Mouse (Mus musculus): ENCODE measurements at regions not wholly inside any gene's neighbourhood (a gene's known extent, or its start where the extent isn't known, plus 50 kb on each side); places are given as distances from the start of the nearest gene placed in this dataset.

- H3K27ac ChIP-seq (ENCODE audit: insufficient read depth, low read depth, low read length), result no peak overlapping the region
- 56% methylated on average over 4 of the region's 4 CpGs for WGBS
- no peak for TF ChIP-seq CTCF (IDR thresholded peaks at IDR 0.05; ENCODE audit: insufficient read depth, low read depth, low read length)
- no peak for TF ChIP-seq POLR2A (IDR thresholded peaks at IDR 0.05; ENCODE audit: insufficient read depth, low read depth, low read length)
- H3K4me3 ChIP-seq (ENCODE audit: insufficient read depth, low read depth, low read length), result no peak overlapping the region
- no peaks in the 10 kb centered on the region for H3K4me1 ChIP-seq (ENCODE audit: control insufficient read depth, insufficient read depth, low read length)
These were observed 56.5 kb downstream of the Tmsb4x start for GRCm38 (mm10) chrX:167152611-167153010.

- TF ChIP-seq POLR2A (IDR thresholded peaks at IDR 0.05; ENCODE audit: insufficient read depth, low read depth, low read length), result no peak
- TF ChIP-seq CTCF (IDR thresholded peaks at IDR 0.05; ENCODE audit: insufficient read depth, low read depth, low read length), result no peak
- Histone ChIP-seq H3K4me3 (ENCODE audit: insufficient read depth, low read depth, low read length) (no peak overlapping the region), H3K4me1 (ENCODE audit: control insufficient read depth, insufficient read depth, low read length) (no peaks in the 10 kb centered on the region), H3K27ac (ENCODE audit: insufficient read depth, low read depth, low read length) (no peak overlapping the region)
- WGBS, result 64% methylated on average over 3 of the region's 3 CpGs
These were observed 57.8 kb downstream of the Tmsb4x start for GRCm38 (mm10) chrX:167151341-167151740.

GRCm38 (mm10) chrX:167149400-167149799, 59.7 kb downstream of the Tmsb4x start:
- no peak overlapping the region for H3K4me3 ChIP-seq (ENCODE audit: insufficient read depth, low read depth, low read length)
- H3K4me1 ChIP-seq (ENCODE audit: control insufficient read depth, insufficient read depth, low read length), result no peaks in the 10 kb centered on the region
- TF ChIP-seq CTCF (IDR thresholded peaks at IDR 0.05; ENCODE audit: insufficient read depth, low read depth, low read length) (no peak), POLR2A (IDR thresholded peaks at IDR 0.05; ENCODE audit: insufficient read depth, low read depth, low read length) (no peak)
- 86% methylated on average over 4 of the region's 4 CpGs for WGBS
- H3K27ac ChIP-seq (ENCODE audit: insufficient read depth, low read depth, low read length), result no peak overlapping the region

GRCm38 (mm10) chrX:167146513-167147360, 62.4 kb downstream of the Tmsb4x start:
- Histone ChIP-seq H3K4me1 (ENCODE audit: control insufficient read depth, insufficient read depth, low read length) (no peaks in the 10 kb centered on the region), H3K27ac (ENCODE audit: insufficient read depth, low read depth, low read length) (no peak overlapping the region)
- 81% methylated on average over 8 of the region's 8 CpGs for WGBS

GRCm38 (mm10) chrX:167145508-167146182, 63.5 kb downstream of the Tmsb4x start:
- 78% methylated on average over 11 of the region's 11 CpGs for WGBS
- no peak overlapping the region for H3K27ac ChIP-seq (ENCODE audit: insufficient read depth, low read depth, low read length)
- H3K4me1 ChIP-seq (ENCODE audit: control insufficient read depth, insufficient read depth, low read length), result no peaks in the 10 kb centered on the region
- H3K4me3 ChIP-seq (ENCODE audit: insufficient read depth, low read depth, low read length), result no peak overlapping the region
- TF ChIP-seq POLR2A (IDR thresholded peaks at IDR 0.05; ENCODE audit: insufficient read depth, low read depth, low read length) (no peak), CTCF (IDR thresholded peaks at IDR 0.05; ENCODE audit: insufficient read depth, low read depth, low read length) (no peak)

More at GRCm38 (mm10) chrX:167146513-167147360, 62.4 kb downstream of the Tmsb4x start:
- H3K4me3 ChIP-seq (ENCODE audit: insufficient read depth, low read depth, low read length), result no peak overlapping the region
- TF ChIP-seq CTCF (IDR thresholded peaks at IDR 0.05; ENCODE audit: insufficient read depth, low read depth, low read length) (no peak), POLR2A (IDR thresholded peaks at IDR 0.05; ENCODE audit: insufficient read depth, low read depth, low read length) (no peak)

- Histone ChIP-seq H3K4me3 (ENCODE audit: insufficient read depth, low read depth, low read length) (no peak overlapping the region), H3K27ac (ENCODE audit: insufficient read depth, low read depth, low read length) (no peak overlapping the region), H3K4me1 (ENCODE audit: control insufficient read depth, insufficient read depth, low read length) (no peaks in the 10 kb centered on the region)
- no peak for TF ChIP-seq POLR2A (IDR thresholded peaks at IDR 0.05; ENCODE audit: insufficient read depth, low read depth, low read length)
- no peak for TF ChIP-seq CTCF (IDR thresholded peaks at IDR 0.05; ENCODE audit: insufficient read depth, low read depth, low read length)
- WGBS, result 72% methylated on average over 2 of the region's 2 CpGs
These were observed 70.0 kb downstream of the Tmsb4x start for GRCm38 (mm10) chrX:167139110-167139509.

GRCm38 (mm10) chrX:167134250-167134649, 74.9 kb downstream of the Tmsb4x start:
- Histone ChIP-seq H3K4me3 (ENCODE audit: insufficient read depth, low read depth, low read length) (no peak overlapping the region), H3K27ac (ENCODE audit: insufficient read depth, low read depth, low read length) (no peak overlapping the region), H3K4me1 (ENCODE audit: control insufficient read depth, insufficient read depth, low read length) (no peaks in the 10 kb centered on the region)
- TF ChIP-seq CTCF (IDR thresholded peaks at IDR 0.05; ENCODE audit: insufficient read depth, low read depth, low read length), result no peak
- no peak for TF ChIP-seq POLR2A (IDR thresholded peaks at IDR 0.05; ENCODE audit: insufficient read depth, low read depth, low read length)
- 93% methylated on average over 3 of the region's 3 CpGs for WGBS

GRCm38 (mm10) chrX:167132989-167133395, 76.1 kb downstream of the Tmsb4x start:
- 77% methylated on average over 4 of the region's 4 CpGs for WGBS
- no peak for TF ChIP-seq CTCF (IDR thresholded peaks at IDR 0.05; ENCODE audit: insufficient read depth, low read depth, low read length)
- TF ChIP-seq POLR2A (IDR thresholded peaks at IDR 0.05; ENCODE audit: insufficient read depth, low read depth, low read length), result no peak
- Histone ChIP-seq H3K27ac (ENCODE audit: insufficient read depth, low read depth, low read length) (no peak overlapping the region), H3K4me1 (ENCODE audit: control insufficient read depth, insufficient read depth, low read length) (no peaks in the 10 kb centered on the region), H3K4me3 (ENCODE audit: insufficient read depth, low read depth, low read length) (no peak overlapping the region)

GRCm38 (mm10) chrX:167131317-167131716, 77.8 kb downstream of the Tmsb4x start:
- WGBS, result 90% methylated on average over 3 of the region's 3 CpGs
- no peak for TF ChIP-seq POLR2A (IDR thresholded peaks at IDR 0.05; ENCODE audit: insufficient read depth, low read depth, low read length)
- TF ChIP-seq CTCF (IDR thresholded peaks at IDR 0.05; ENCODE audit: insufficient read depth, low read depth, low read length), result no peak
- no peaks in the 10 kb centered on the region for H3K4me1 ChIP-seq (ENCODE audit: control insufficient read depth, insufficient read depth, low read length)
- no peak overlapping the region for H3K27ac ChIP-seq (ENCODE audit: insufficient read depth, low read depth, low read length)
- no peak overlapping the region for H3K4me3 ChIP-seq (ENCODE audit: insufficient read depth, low read depth, low read length)
